Mouse (Mus musculus): ENCODE measurements around the gene Bmx. TPM values are rescaled to one million over a fixed set of nuclear protein-coding genes. Genes with fewer than 3 reads are reported as not detected.

The Bmx gene
- total RNA-seq, 2 experiments from 2014 or later: 0.70 to 0.81 TPM

- no peak for DNase-seq
Measured at GRCm38 (mm10) chrX:164175311-164175710, 82.7 kb downstream of the Bmx start.

GRCm38 (mm10) chrX:164173880-164174279 is 84.1 kb downstream of the Bmx start:
- no peak for DNase-seq

- DNase-seq: no peak
Measured at GRCm38 (mm10) chrX:164171034-164171433, 87.0 kb downstream of the Bmx start.

DNA sequence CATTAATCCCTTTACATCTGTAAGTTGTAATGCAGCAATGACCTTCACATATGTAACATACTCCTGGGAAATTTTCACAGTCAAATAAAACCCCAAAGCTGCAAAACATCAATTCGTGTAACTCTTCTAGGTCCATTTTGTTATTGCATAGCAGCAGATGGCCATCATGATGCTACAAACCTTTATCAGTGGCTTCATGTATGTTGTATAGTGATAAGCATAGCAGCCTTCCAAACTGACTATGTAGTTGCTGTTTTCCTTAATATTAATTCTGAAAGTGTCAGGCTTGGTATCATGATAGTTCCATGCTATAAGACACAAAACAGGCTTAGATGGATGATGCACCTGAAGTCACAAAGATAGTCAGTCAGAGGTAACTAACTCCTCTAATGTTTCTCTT is 93.3 kb downstream of the Bmx start:
- DNase-seq: no peak

GRCm38 (mm10) chrX:164154594-164154993 is 103.4 kb downstream of the Bmx start:
- no peak for DNase-seq

GRCm38 (mm10) chrX:164153606-164154005 is 104.4 kb downstream of the Bmx start:
- DNase-seq: no peak

- no peak for DNase-seq
Measured at GRCm38 (mm10) chrX:164152703-164153102, 105.3 kb downstream of the Bmx start.

DNA sequence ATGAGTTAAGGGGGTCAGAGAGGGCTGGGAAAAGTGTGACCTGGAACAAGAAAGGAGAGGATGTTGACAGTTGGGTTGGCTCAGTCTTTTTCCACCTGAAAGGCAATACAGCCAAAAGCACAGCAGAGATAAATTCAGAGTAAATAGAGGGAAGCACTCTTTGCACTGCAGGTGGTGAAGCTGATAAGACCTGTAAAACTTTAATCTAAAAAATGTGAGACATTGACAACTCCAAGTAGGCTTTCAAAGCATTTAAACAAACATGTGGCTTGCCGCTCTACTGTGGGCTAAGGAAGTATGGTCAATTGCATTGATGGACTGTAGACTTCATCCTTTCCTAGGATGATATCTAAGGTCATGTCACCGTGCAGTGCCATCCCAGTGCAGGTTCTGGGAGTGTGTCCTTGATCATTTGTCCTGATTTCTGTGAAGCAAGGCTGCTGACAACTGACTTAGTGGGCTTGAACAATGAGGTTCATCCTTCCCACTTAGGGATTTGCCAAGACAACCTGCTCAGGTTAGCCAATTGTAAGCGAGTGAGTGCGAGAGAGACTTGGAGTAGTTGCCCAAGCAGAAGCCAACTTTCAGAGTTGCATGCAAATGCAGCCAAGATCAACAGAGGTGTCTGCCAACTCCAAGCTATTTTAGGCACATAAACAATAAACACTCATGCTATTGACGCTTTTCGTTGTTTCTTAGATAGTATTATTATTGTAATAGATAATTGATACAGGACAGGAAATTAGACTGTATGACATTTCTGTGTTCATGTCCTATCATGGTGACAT is 112.3 kb downstream of the Bmx start:
- DNase-seq: no peak

Other genes with a start within 250 kb of the Bmx start
- 1 to 10 TPM; 2.6 to 3.9 TPM for gene Car5b, start 230.2 kb downstream of the Bmx start, total RNA-seq (2021)
- 10 to 100 TPM in 1 of 2 experiments, 1 to 10 TPM in 1; 9.5 to 14.8 TPM for gene Siah1b, start 181.7 kb downstream of the Bmx start, total RNA-seq (2021)
- not detected for gene Cltrn, start 169.4 kb downstream of the Bmx start, total RNA-seq (2021)
- 1 to 10 TPM; 1.1 to 1.3 TPM for gene Ace2, start 118.9 kb downstream of the Bmx start, total RNA-seq (2021)
- gene Pir, start 11.2 kb upstream of the Bmx start, total RNA-seq (2021): 1 to 10 TPM; 5.8 to 6.6 TPM
- gene Vegfd, start 115.2 kb upstream of the Bmx start, total RNA-seq (2021): 1 to 10 TPM; 1.6 to 2.0 TPM
- 10 to 100 TPM; 10.6 to 12.3 TPM for gene Piga, start 161.6 kb upstream of the Bmx start, total RNA-seq (2021)
- 1 to 10 TPM; 1.1 to 1.9 TPM for gene Asb11, start 178.8 kb upstream of the Bmx start, total RNA-seq (2021)
- gene Asb9, start 248.1 kb upstream of the Bmx start, total RNA-seq (2021): not detected

Data from layer of hippocampus, postnatal 36 days (tissue).